Mouse (Mus musculus) midbrain, embryonic 11.5 days (tissue): ENCODE results near the gene Wdr54. TPM values are rescaled to one million over a fixed set of nuclear protein-coding genes. Genes with fewer than 3 reads are reported as not detected.
"Not testable (repeated sequence)": the region's sequence is repeated elsewhere in the genome, so short reads cannot be mapped to it uniquely, and the experiment has no call there.

Experiments
- ATAC-seq: fragments of 200-750 bp; cut with Nextera tagmentation; 2 replicates; pipeline ENCODE4 v1.8.0; 2017; ENCODE audit warnings: moderate TSS enrichment, moderate library complexity; ENCODE audit not compliant: low FRiP score
- DNase-seq: peaks from one replicate; pipeline ENCODE4 v3.0.0; 2015; ENCODE audit warnings: low spot score; ENCODE audit errors: missing footprints
- H3K27ac ChIP-seq: fragments of 300-500 bp; sonication (generic); 2 replicates; pipeline ENCODE4 v1.5.1; 2014; ENCODE audit warnings: low read depth, low read length
- H3K27me3 ChIP-seq: fragments of 300-500 bp; sonication (generic); 2 replicates; pipeline ENCODE4 v1.6.1; 2014; ENCODE audit warnings: mild to moderate bottlenecking, low read length, moderate library complexity, mixed read lengths; ENCODE audit not compliant: control insufficient read depth, insufficient read depth
- H3K36me3 ChIP-seq: fragments of 300-500 bp; sonication (generic); 2 replicates; pipeline ENCODE4 v1.6.1; 2014; ENCODE audit warnings: mild to moderate bottlenecking, low read length, moderate library complexity, mixed read lengths; ENCODE audit not compliant: control insufficient read depth, insufficient read depth
- H3K4me1 ChIP-seq: fragments of 300-500 bp; sonication (generic); 2 replicates; pipeline ENCODE4 v1.6.1; 2014; ENCODE audit warnings: low read length; ENCODE audit not compliant: control insufficient read depth, insufficient read depth
- H3K4me2 ChIP-seq: fragments of 300-500 bp; sonication (generic); 2 replicates; pipeline ENCODE4 v1.6.1; 2014; ENCODE audit warnings: mild to moderate bottlenecking, moderate library complexity
- H3K4me3 ChIP-seq: fragments of 300-500 bp; sonication (generic); 2 replicates; pipeline ENCODE4 v1.5.1; 2014; ENCODE audit warnings: low read depth, low read length
- H3K9ac ChIP-seq: fragments of 300-500 bp; sonication (generic); 2 replicates; pipeline ENCODE4 v1.6.1; 2014; ENCODE audit warnings: low read length
- H3K9me3 ChIP-seq: fragments of 300-500 bp; sonication (generic); 2 replicates; pipeline ENCODE4 v1.6.1; 2016; ENCODE audit warnings: low read length; ENCODE audit not compliant: control insufficient read depth
- WGBS: fragments of 180-500 bp; shearing (Covaris S2); extraction: QIAGEN DNeasy Blood & Tissue Kit; methylation state at CpG from one replicate; pipeline ENCODE4 v1.1.7; 2014; 5-methylcytosine and 5-hydroxymethylcytosine counted together
- polyA plus RNA-seq: library from polyadenylated mRNA; unstranded; fragments of >200 nt; fragmentation: Nextera tagmentation; extraction: Ambion mirVana; gene quantifications from 2 replicates; pipeline ENCODE4 v1.2.1, GENCODE M21; 2014

Gene Wdr54
- polyA plus RNA-seq, 1 experiment from 2014 or later = 13.7 TPM

DNA sequence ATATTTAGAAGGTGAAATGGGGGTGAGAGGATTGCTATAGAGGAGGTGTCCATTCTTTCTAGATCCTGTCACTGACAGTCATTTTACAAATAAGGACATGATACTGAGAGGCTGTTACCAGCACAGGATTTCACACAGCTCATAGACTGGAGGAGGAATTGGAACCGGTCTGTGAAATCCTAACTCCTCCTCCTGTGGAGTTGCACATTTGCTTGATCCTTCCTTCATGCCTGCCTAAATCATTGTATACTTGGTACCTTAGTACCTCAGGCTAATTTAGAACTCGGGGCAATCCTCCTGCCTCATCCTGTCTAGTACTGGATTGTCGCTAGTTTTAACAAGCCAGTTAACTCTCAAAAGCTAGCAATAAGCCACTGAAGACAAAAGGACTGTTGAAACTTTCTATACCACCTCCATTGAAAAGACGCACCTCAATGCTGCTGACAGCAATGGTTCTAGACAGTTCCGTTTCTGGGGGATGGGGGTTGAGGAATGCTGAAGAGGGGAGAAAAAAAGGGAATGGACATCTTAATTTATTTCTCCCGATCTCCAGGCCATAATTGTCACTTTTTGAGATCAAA lies 8.9 kb upstream of the Wdr54 start:
- peaks cover 28% of the 10 kb centered on the region for H3K27me3 ChIP-seq
- no peak overlapping the region for H3K27ac ChIP-seq
- peak overlapping the region; percentile 84; the same call in 1 of the 2 replicates for H3K9ac ChIP-seq
- peak overlapping the region; percentile 83 for H3K4me3 ChIP-seq
- no peaks in the 10 kb centered on the region for H3K36me3 ChIP-seq
- peak overlapping the region; percentile 88 for H3K4me2 ChIP-seq
- DNase-seq = no peak
- 4% methylated on average over 6 of the region's 6 CpGs for WGBS
- no peaks in the 10 kb centered on the region for H3K9me3 ChIP-seq
- ATAC-seq = peak; percentile 31
- H3K4me1 ChIP-seq = peaks cover 20% of the 10 kb centered on the region

GRCm38 (mm10) chr6:83162701-83163100 lies 6.5 kb upstream of the Wdr54 start:
- 4% methylated on average over 8 of the region's 8 CpGs for WGBS
- no peak for ATAC-seq
- no peak overlapping the region for H3K9ac ChIP-seq
- H3K27me3 ChIP-seq = peaks cover 31% of the 10 kb centered on the region
- H3K4me3 ChIP-seq = no peak overlapping the region; the same call in 1 of the 2 replicates
- no peaks in the 10 kb centered on the region for H3K9me3 ChIP-seq
- peak overlapping the region; percentile 29; the same call in 1 of the 2 replicates for H3K4me2 ChIP-seq
- H3K36me3 ChIP-seq = no peaks in the 10 kb centered on the region
- H3K4me1 ChIP-seq = peaks cover 20% of the 10 kb centered on the region
- H3K27ac ChIP-seq = no peak overlapping the region
- DNase-seq = peak; percentile 96

DNA sequence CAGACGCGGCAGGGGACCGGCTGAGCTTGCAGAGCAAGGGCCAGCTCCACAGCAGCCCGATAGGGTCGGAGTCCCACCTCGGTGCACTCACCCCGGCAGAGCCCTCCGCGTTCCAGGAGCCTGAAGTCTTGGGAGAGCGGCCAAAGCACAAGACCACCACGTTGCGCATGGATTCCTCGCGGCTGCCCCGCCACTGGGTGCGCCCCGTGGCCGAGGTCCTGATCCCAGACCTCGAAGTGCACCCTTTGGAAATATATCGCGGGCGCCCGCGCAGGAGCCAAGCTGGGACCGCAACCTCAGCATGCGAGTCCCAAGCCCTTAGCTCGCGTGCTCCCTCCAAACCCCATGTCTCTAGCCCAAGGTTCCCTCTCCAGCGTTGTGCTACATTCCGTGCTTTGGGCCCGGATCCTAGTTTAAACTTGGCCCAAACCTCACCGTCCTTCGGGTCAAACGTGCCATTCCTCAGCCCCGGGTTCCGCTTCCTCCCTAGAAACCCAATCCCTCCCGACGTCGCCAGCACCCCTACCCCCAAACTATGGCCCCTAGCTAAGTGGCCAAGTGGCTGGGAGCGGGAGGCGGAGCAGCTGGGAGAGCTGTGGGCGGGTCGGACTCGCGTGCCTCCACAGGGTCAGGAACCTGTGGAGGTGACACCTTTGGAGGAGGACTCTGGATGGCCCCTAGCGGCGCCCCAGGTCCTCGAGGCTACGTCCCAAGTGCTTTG lies 5.9 kb upstream of the Wdr54 start:
- Histone ChIP-seq H3K9ac (peak overlapping the region; percentile 33; the same call in 1 of the 2 replicates), H3K4me1 (peaks cover 20% of the 10 kb centered on the region), H3K27ac (no peak overlapping the region), H3K4me2 (peak overlapping the region; percentile 29), H3K27me3 (peaks cover 31% of the 10 kb centered on the region), H3K4me3 (peak overlapping the region; percentile 20), H3K36me3 (no peaks in the 10 kb centered on the region), H3K9me3 (no peaks in the 10 kb centered on the region)
- DNase-seq (peak; percentile 93), ATAC-seq (no peak)
- WGBS = under 1% methylated on average over 49 of the region's 49 CpGs

- no peaks in the 10 kb centered on the region for H3K36me3 ChIP-seq
- ATAC-seq (no peak), DNase-seq (peak; percentile 90)
- peaks cover 31% of the 10 kb centered on the region for H3K27me3 ChIP-seq
- peak overlapping the region; percentile 30; the same call in 1 of the 2 replicates for H3K9ac ChIP-seq
- H3K4me2 ChIP-seq = peak overlapping the region; percentile 29
- peak overlapping the region; percentile 20 for H3K4me3 ChIP-seq
- H3K4me1 ChIP-seq = peaks cover 20% of the 10 kb centered on the region
- H3K9me3 ChIP-seq = no peaks in the 10 kb centered on the region
- no peak overlapping the region for H3K27ac ChIP-seq
- WGBS = 4% methylated on average over 19 of the region's 19 CpGs
Observed at GRCm38 (mm10) chr6:83161442-83161841, 5.2 kb upstream of the Wdr54 start.

DNA sequence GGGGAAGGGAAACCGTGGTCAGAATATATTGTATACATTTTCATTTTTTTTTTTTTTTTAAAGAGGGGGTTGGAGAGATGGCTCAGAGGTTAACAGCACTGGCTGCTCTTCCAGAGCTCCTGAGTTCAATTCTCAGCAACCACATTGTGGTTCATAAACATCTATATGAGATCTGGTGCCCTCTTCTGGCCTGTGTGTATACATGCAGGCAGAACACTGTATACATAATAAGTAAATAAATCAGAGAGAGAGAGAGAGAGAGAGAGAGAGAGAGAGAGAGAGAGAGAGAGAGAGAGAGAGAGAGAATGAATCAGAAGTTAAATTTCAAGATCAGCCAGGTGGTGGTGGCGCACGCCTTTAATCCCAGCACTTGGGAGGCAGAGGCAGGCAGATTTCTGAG lies 3.3 kb upstream of the Wdr54 start:
- not testable (repeated sequence) for DNase-seq, H3K27ac ChIP-seq, H3K36me3 ChIP-seq, H3K9ac ChIP-seq, H3K4me3 ChIP-seq, H3K4me2 ChIP-seq, H3K9me3 ChIP-seq, ATAC-seq
- 12% methylated on average over 3 of the region's 3 CpGs for WGBS
- Histone ChIP-seq H3K4me1 (peaks cover 20% of the 10 kb centered on the region), H3K27me3 (peaks cover 31% of the 10 kb centered on the region)

GRCm38 (mm10) chr6:83155552-83156238 lies 502 bp downstream of the Wdr54 start:
- H3K27ac ChIP-seq = no peak overlapping the region

GRCm38 (mm10) chr6:83153485-83153884 lies 2.7 kb downstream of the Wdr54 start:
- H3K9me3 ChIP-seq = no peaks in the 10 kb centered on the region
- H3K9ac ChIP-seq = no peak overlapping the region
- DNase-seq = no peak
- H3K27me3 ChIP-seq = no peaks in the 10 kb centered on the region
- no peak for ATAC-seq
- H3K4me1 ChIP-seq = peaks cover 19% of the 10 kb centered on the region
- no peak overlapping the region for H3K4me2 ChIP-seq
- H3K36me3 ChIP-seq = peaks cover 11% of the 10 kb centered on the region; the same call in 1 of the 2 replicates
- no peak overlapping the region for H3K4me3 ChIP-seq
- H3K27ac ChIP-seq = no peak overlapping the region
- 76% methylated on average over 5 of the region's 5 CpGs for WGBS

More at GRCm38 (mm10) chr6:83155552-83156238, 502 bp downstream of the Wdr54 start:
- DNase-seq (no peak), ATAC-seq (peak; percentile 65)
- peaks cover 18% of the 10 kb centered on the region for H3K4me1 ChIP-seq
- peak overlapping the region; percentile 53 for H3K4me3 ChIP-seq
- WGBS = 9% methylated on average over 23 of the region's 23 CpGs
- H3K36me3 ChIP-seq = peaks cover 7% of the 10 kb centered on the region; the same call in 1 of the 2 replicates
- peak overlapping the region; percentile 88 for H3K4me2 ChIP-seq
- H3K27me3 ChIP-seq = peaks cover 8% of the 10 kb centered on the region
- no peaks in the 10 kb centered on the region for H3K9me3 ChIP-seq
- peak overlapping the region; percentile 71 for H3K9ac ChIP-seq

DNA sequence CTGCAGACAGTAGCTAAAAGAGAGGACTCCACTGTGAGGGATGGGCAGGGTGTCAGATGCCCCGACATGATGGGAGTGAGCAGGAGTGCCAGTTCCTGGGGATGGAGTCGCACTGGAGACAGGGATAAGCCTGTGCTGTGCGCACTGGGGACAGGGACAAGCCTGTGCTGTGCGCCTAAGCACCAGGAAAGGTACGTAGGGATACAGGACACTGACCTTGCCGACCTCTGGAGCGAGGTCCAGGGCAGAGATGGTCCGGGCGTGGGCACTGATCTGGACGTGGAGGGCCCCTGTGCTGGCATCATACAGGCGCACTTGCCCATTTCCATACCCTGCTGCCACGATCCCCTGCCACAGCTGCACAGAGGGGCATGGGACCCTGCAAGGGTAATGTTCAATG lies 3.2 kb downstream of the Wdr54 start:
- DNase-seq (no peak), ATAC-seq (no peak)
- H3K4me3 ChIP-seq = no peak overlapping the region
- peaks cover 19% of the 10 kb centered on the region for H3K4me1 ChIP-seq
- H3K36me3 ChIP-seq = peaks cover 11% of the 10 kb centered on the region; the same call in 1 of the 2 replicates
- 87% methylated on average over 12 of the region's 12 CpGs for WGBS
- H3K27me3 ChIP-seq = no peaks in the 10 kb centered on the region
- no peak overlapping the region for H3K27ac ChIP-seq
- H3K9me3 ChIP-seq = no peaks in the 10 kb centered on the region
- H3K4me2 ChIP-seq = no peak overlapping the region
- no peak overlapping the region for H3K9ac ChIP-seq

- ATAC-seq (no peak), DNase-seq (no peak)
- H3K27me3 ChIP-seq = no peaks in the 10 kb centered on the region
- peak overlapping the region; percentile 34 for H3K9ac ChIP-seq
- no peaks in the 10 kb centered on the region for H3K9me3 ChIP-seq
- H3K4me2 ChIP-seq = no peak overlapping the region
- no peak overlapping the region for H3K4me3 ChIP-seq
- WGBS = 21% methylated on average over 8 of the region's 8 CpGs
- peaks cover 11% of the 10 kb centered on the region; the same call in 1 of the 2 replicates for H3K36me3 ChIP-seq
- peaks cover 19% of the 10 kb centered on the region for H3K4me1 ChIP-seq
- no peak overlapping the region for H3K27ac ChIP-seq
Observed at GRCm38 (mm10) chr6:83151721-83152120, 4.5 kb downstream of the Wdr54 start.
